Mouse (Mus musculus) brown adipose tissue, adult 24 weeks (tissue): ENCODE data around the gene Eif5a. TPM values are rescaled to one million over a fixed set of nuclear protein-coding genes. Genes with fewer than 3 reads are reported as not detected.
"Not testable (repeated sequence)": the region's sequence is repeated elsewhere in the genome, so short reads cannot be mapped to it uniquely, and the experiment has no call there.

Source experiments
- H3K27ac ChIP-seq: fragments of 200-500 bp; replicated peaks from 2 replicates; pipeline ENCODE4 v1.5.1; 2012; ENCODE audit warnings: low read depth, mild to moderate bottlenecking, low read length
- H3K4me1 ChIP-seq: fragments of 200-500 bp; 2 replicates; pipeline ENCODE4 v1.6.1; 2012; ENCODE audit warnings: low read length, mixed read lengths; ENCODE audit not compliant: control insufficient read depth, insufficient read depth, insufficient read length
- H3K4me3 ChIP-seq: fragments of 200-500 bp; 2 replicates; pipeline ENCODE4 v1.5.1; 2012; ENCODE audit warnings: low read depth, mild to moderate bottlenecking, low read length, moderate library complexity; ENCODE audit not compliant: insufficient read depth
- polyA plus RNA-seq: library from polyadenylated mRNA; stranded (reverse); fragments of >200 nt; gene quantifications from 2 replicates; pipeline ENCODE4 v1.2.4, GENCODE M21; 2012; ENCODE audit not compliant: missing spikeins, insufficient read depth, insufficient read length

The Eif5a gene
- polyA plus RNA-seq, 1 experiment = 424 TPM

DNA sequence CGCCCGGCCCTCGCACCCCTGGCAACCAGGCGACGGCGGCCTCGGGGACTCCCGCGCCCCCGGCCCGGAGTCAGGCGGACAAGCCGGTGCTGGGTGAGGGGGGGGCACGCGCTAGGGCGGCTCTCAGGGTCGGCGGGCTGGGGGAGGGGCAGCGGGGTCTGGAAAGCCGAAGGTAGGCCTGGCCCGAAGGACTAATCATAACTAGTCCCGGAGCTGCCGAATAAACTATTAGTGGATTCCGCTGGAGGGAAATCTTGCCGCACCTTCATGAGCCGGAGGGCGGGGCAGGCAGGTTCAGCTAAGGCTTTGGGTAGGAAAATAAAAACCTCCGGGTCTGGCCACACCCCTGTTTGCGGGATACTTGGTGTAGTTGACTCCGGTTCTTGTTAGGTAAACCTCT, 14.4 kb upstream of the Eif5a start:
- Histone ChIP-seq H3K4me1 (peaks cover 12% of the 10 kb centered on the region), H3K4me3 (peak overlapping the region; percentile 46), H3K27ac (peak overlapping the region; percentile 47; the same call in 1 of the 2 replicates)

DNA sequence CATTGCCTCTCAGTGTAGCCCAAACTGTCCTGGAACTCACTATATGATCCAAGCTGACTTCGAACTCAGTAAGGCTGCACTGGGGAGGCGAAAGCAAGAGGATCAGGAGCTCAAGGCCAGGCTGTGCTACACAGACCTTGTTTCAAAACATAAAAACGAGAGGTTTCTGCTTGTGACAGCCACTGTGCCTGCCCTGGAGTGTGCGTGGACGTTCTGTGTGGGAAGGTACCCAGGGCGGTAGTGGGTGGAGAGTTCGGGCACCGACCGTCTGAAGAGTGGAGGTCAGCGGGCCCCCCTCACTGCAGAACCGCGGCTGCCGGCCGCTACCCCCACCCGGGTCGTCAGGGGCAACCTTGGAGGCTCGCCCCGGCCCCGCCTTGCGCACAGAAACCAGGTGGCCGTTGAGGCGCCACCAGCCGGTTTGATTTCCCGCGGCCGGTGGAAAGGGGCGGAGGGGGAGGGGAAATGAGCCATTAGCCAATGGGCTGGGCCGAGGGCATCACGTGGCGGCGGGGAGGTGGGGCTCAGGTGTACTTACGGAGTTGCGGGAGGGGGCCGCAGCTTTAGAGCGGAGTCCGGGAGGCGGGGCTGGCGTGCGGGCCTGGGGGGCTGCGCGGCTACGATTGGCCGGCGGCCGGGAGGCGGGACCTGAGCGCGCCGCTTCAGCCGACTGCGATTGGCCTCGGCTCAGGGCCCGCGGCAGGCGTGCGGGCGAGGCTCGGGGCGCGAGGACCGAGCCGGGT, 13.6 kb upstream of the Eif5a start, which contains the start of gene Ybx2:
Gene Ybx2, plus strand, starts transcription at position 660 of the 743 bp plus-strand sequence.
- peak within 1 kb of the TSS; percentile 46 for H3K4me3 ChIP-seq
- peaks cover 12% of the 10 kb centered on the region for H3K4me1 ChIP-seq
- H3K27ac ChIP-seq = peak within 1 kb of the TSS; percentile 47

DNA sequence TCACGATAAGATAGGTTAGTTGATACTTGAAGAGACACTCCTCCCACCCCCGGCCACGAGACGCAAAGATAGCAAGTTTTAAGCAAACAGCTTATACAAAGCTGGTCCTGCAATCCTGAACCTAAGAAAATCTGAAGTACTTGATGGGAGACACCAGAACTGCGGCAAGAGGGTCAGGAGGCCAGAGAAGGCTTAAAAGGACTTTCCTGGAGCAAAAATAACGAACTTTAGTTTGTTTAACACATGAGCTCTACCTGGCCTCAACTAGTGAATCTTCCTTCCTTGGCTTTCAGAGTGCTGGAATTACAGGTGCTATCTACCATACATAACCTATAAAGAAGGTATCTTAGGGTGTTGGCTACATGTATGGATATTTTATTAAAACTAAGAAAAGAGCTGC, 12.9 kb upstream of the Eif5a start:
- H3K27ac ChIP-seq = no peak overlapping the region
- H3K4me1 ChIP-seq = peaks cover 10% of the 10 kb centered on the region
- H3K4me3 ChIP-seq = no peak overlapping the region

DNA sequence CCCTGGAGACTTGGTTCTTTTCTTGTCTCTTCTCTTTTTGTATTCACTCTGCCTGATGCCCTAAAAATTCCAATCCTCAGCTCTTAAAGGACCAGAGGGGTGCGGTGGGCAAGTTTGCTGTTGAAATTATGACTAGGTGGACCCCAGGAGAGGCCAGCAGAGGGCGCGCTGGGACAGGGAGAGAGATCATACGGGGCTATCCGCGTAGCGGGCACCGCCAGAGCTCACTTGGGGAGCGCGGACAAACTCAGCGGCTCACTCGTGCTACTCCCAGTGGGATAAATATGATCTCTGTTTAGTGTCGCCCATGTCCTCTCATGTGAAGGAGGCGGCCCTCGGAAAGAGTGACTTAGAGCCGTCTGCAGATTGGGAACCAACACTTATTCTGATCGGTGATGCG, 12.4 kb upstream of the Eif5a start:
- H3K27ac ChIP-seq = no peak overlapping the region
- peaks cover 6% of the 10 kb centered on the region; the same call in 1 of the 2 replicates for H3K4me1 ChIP-seq
- no peak overlapping the region for H3K4me3 ChIP-seq

DNA sequence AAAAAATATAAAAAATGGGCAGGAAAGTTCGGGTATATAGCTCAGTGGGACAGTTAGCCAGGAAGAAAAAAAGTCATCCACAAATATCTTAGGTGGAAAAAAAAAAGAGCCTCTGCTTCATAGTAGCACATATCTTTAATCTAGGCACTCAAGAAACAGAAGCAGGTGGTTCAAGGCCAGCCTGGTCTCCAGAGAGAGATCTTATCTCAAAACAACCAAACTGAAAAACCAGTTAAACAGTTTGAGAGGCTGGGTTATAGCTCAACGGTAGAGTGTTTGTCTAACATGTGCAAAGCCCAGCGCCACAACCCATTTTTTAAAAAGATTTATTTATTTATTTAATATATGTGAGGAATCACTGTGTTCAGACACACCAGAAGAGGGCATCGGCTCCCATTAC, 11.3 kb upstream of the Eif5a start:
- no peak overlapping the region for H3K27ac ChIP-seq
- no peak overlapping the region for H3K4me3 ChIP-seq
- H3K4me1 ChIP-seq = 0 out of 2 replicates have a peak, but pooled peaks cover 1% of the 10 kb centered on the region

DNA sequence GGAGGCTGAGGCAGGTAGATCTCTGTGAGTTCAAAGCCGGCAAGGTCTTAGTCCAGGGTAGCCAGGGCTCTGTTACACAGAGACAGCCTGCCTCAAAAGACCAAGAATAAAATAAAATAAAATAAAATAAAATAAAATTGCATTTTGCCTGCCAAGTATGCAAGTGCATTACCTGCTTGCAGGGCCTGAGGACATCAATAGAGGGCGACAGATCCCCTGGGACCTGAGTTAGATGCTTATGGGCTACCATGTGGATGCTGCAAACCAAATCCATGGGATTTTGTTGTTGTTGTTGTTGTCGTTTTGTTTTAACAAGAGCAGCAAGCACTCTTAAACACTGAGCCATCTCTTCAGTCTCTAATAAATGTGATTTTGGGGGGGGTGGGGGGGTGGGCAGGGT, 10.5 kb upstream of the Eif5a start:
- H3K4me1 ChIP-seq = no peaks in the 10 kb centered on the region
- no peak overlapping the region for H3K4me3 ChIP-seq
- H3K27ac ChIP-seq = no peak overlapping the region

DNA sequence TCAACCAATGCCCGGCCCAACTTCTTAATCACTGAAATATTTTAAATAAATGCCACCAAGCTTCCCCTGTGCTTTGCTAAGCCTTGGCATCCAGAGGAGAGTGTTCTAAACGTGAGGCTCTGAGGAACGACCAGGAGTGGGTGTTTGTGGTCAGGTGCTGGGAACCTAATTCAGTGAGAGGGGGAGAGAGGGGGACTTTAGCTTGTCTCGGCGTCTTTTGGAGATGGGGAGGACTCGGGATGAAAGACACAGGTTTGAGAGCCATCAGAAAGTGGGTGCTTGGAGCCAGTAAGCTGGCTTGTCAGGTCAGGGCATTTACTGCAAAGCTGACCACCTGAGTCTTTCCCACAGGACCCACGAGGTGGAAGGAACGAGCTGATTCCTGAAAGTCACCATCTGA, 10.0 kb upstream of the Eif5a start:
- no peak overlapping the region for H3K4me3 ChIP-seq
- no peak overlapping the region for H3K27ac ChIP-seq
- no peaks in the 10 kb centered on the region for H3K4me1 ChIP-seq

DNA sequence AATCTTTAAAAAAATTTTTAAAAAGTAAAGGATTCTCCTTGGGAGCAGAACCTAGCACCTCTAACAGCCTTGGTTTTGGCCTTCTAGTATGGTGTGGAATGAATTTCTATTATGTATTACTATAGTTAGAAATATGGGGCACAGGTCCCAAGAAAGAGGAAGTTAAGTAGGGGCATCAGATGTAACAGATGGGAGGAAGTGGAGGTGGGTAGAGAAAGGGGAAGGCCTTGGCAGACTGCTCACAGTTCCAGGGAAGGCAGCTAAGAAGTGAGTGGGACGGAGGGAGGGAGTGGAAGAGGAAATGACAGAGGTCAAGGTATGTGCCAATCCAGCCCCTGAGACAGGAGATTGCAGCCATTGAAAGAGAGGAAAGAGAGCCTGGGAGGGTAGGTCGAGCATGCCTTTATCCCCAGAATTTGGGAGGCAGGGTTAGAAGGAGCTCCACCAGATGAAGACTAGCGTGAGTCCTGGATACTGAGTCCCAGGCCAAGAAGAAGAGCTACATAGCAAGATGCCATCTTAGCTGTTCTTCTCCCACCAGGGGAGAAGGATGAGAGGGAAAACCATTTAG, 9.3 kb upstream of the Eif5a start:
- no peak overlapping the region; the same call in 1 of the 2 replicates for H3K27ac ChIP-seq

DNA sequence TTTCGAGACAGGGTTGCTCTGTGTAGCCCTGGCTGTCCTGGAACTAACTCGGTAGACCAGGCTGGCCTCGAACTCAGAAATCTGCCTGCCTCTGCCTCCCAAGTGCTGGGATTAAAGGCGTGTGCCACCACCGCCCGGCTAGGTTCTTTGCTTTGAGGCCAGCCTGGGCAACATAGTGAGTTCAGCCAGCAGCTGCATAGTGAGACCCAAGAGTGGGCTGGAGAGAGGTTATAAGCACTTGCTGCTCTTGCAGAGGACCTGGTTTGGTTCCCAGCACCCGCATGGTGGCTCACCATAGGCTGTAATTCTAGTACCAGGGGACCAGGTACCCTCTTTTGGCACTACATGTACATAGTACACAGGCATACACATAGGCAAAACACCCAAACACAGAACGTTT, 8.4 kb upstream of the Eif5a start:
- not testable (repeated sequence) for H3K4me3 ChIP-seq, H3K4me1 ChIP-seq, H3K27ac ChIP-seq

More for the DNA sequence above, 9.3 kb upstream of the Eif5a start:
- Histone ChIP-seq H3K4me3 (no peak overlapping the region), H3K4me1 (no peaks in the 10 kb centered on the region)

DNA sequence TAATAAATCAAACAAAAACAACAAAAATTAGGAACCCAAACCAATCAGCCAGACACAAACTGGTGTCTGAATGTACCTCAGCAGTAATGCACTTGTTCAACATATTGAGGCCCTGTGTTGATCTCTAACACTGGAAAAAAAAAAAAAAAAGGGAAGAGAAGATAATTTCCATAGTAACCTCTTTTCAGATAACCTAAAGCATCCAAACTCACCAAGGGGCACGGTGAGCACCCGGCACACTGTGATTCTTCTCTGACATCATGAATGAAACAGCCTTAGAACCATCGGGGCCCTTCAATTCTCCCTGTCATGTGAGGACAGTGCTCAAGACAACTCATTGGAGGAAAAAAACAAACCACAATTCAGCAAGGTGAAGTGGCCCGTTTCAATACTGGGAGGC, 8.0 kb upstream of the Eif5a start:
- Histone ChIP-seq H3K4me3 (no peak overlapping the region), H3K27ac (no peak overlapping the region; the same call in 1 of the 2 replicates), H3K4me1 (no peaks in the 10 kb centered on the region)

DNA sequence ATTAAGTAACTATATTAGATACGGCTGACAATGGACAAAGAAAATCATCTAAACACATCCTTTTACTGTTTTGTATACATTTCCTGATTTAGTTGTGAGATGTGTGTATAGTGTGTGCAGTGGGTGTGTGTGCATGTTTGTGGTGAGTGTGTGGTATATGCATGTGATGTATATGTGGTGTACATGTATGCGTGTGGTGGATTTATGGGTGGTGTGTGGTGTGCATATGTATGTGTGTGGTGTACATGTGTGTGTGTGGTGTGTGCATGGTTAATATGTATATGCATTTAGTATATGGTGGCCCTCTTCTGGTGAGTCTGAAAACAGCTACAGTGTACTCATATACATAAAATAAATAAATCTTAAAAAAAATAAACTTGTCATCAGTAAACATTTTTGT, 5.7 kb upstream of the Eif5a start:
- no peak overlapping the region for H3K27ac ChIP-seq
- H3K4me3 ChIP-seq = no peak overlapping the region
- H3K4me1 ChIP-seq = peaks cover under 1% of the 10 kb centered on the region

DNA sequence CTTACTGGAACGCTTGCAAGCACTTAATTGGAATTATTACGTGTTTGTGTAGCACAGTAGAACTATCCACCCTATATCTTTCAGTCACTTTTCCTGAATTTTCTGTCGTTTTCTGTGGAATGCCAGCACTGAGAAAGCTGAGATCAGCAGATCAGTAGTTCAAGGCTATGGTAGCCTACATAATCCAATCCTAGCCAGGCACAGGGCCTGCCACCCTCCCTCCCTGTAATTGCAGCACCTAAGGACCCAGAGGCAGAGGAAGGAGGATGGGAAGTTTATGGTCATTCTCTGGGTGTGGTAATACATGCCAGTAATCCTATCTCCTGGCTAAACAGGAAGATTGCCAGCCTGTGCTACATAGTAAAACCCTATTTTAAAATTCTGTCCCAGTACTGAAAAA, 1.0 kb upstream of the Eif5a start:
- H3K27ac ChIP-seq = no peak overlapping the region; the same call in 1 of the 2 replicates
- H3K4me3 ChIP-seq = no peak overlapping the region

DNA sequence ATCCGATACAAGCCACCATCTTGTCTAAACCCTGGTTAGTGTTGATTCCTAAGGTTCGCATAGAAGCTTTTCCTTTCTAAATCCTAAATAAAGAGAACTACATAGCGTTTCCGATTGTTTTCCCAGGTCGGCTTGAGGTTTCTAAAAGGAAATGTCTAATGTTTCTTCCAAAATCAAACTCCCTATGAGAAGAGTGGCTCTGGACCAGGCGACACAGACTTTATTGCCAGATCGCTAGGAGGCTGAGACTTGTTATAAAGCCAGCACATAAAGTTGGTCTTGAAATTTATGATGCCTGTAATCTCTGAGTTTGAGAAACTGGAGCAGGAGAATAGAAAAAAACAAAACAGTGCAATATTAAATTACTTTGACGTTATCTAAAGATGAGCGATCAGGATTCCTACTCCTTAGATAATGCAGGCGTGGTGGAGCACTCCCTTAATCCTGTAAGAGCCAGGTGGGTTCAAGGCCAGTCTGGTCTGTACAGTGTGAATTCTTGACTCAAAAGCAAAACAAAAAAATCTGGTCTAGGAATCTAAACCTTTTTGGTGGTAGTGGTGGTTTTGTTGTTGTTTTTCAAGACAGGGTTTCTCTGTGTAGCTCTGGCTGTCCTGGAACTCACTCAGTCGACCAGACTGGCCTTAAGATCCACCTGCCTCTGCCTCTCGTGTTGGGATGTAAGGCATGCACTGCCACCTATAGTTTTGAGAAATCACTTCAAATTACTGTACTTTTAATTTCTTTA, 426 bp upstream of the Eif5a start:
- Histone ChIP-seq H3K27ac (peak overlapping the region; percentile 91), H3K4me1 (peaks cover 3% of the 10 kb centered on the region), H3K4me3 (peak overlapping the region; percentile 65)

More for the DNA sequence above, 1.0 kb upstream of the Eif5a start:
- H3K4me1 ChIP-seq = peaks cover 3% of the 10 kb centered on the region

DNA sequence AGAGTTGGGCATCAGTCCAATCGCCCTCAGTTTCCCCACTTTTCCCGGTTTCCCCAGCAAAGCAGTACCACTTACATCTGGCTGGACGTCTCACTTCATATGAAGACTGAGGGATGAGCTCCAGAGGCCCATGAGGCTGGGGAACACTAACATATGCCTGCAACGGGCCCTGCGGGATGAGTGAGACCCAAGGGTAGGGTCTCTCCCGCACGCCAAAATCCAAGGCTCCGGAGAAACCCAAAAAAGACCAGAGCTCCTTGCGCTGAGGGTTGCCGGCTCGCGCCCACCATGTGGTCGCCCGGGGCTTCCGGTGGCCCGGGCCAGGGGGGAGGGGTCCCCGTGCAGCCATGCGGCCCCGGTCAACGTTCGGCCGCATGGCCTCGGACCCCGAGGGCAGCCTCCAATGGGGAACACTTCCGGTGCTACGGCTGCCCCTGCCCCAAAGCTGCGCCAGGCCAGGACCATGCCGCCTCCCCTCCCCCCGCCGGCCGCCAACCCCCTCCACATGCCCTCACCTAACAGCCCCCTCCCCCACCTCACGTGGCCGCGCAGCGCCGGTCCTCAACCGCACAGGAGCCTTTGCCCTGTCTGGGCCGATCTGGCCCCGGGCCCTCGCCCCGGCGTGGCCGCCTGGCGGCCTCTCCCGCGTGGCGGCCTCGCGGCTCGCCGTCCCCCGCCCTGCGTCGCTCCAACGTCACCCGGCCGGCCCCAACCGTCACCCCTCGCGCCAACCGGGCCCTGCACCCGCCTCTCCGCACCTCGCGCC, 1.3 kb downstream of the Eif5a start:
- peaks cover 3% of the 10 kb centered on the region for H3K4me1 ChIP-seq
- peak overlapping the region; percentile 83 for H3K27ac ChIP-seq
- H3K4me3 ChIP-seq = peak overlapping the region; percentile 72
